Mouse (Mus musculus): ENCODE data around the gene Cd82. TPM values are rescaled to one million over a fixed set of nuclear protein-coding genes. Genes with fewer than 3 reads are reported as not detected.

The Cd82 gene
- polyA plus RNA-seq, 1 experiment from 2014 or later, result 8.8 TPM

DNA sequence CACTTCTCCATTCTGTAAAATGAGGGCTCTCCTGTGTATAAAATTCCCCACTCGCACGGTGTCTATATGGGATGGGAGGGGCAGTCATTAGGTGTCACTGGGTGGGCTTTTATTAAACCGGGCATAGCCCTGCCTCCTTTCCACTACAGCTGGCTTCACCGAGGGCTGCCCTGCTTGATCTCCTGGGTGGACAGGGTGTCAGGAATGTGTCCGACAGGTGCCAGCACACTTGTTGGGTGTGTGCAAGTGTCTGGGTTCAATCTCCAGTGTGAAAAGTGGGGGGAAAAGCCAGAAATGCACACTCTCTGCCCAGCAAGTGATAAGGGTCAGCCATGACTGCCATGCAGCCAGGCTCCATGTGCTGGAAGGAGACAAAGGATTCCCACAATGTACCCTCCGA lies 10.9 kb downstream of the Cd82 start:
- WGBS, result 84% methylated on average over 6 of the region's 6 CpGs
- H3K4me3 ChIP-seq, result no peak overlapping the region
- H3K9ac ChIP-seq (replicated peaks), result no peak overlapping the region
- no peaks in the 10 kb centered on the region for H3K36me3 ChIP-seq
- no peak overlapping the region for H3K27ac ChIP-seq (replicated peaks)
- H3K4me1 ChIP-seq, result no peaks in the 10 kb centered on the region
- H3K9me3 ChIP-seq, result no peaks in the 10 kb centered on the region
- 0 out of 2 replicates have a peak, but pooled peaks cover 8% of the 10 kb centered on the region for H3K27me3 ChIP-seq
- no peak overlapping the region for H3K4me2 ChIP-seq (replicated peaks)
- ATAC-seq (ENCODE audit: low FRiP score, low read depth), result no peak

DNA sequence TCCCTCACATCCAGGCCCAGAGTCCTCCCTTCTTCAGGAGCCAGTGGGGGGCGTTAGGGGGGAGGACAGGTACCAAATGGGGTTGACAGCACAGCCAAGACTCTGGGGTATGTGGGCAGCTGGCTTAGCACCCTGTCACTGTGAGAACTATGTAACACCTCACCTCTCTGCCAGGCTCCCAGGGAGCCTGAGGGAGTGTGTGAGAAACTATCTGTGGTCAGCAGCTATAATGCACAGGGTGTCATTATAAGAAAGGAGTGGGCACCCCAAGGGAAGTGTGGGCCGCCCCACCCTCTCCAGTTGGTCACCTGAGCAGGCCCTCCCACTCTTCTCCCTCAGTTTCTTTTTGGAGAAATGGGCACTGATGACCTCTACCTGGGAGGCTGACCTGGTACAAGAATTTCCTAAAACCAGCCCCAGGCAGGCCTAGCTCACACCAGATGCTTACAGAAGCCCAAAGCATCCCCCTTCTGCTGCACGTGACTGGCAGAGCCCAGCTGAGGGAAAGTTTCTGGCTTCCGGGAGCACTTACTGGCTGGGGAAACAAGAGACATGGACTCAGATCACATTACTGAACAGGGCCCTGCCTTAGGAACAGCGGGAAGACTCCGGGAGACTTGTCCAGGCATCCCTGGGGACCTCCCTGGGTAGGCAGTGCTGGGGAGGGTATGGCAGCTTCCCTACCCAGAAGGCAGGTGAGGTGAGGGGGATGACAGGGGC lies 11.6 kb downstream of the Cd82 start:
- ATAC-seq (ENCODE audit: low FRiP score, low read depth), result no peak
- Histone ChIP-seq H3K4me2 (replicated peaks) (no peak overlapping the region), H3K4me1 (no peaks in the 10 kb centered on the region), H3K27me3 (0 out of 2 replicates have a peak, but pooled peaks cover 6% of the 10 kb centered on the region), H3K36me3 (no peaks in the 10 kb centered on the region), H3K9ac (replicated peaks) (no peak overlapping the region), H3K27ac (replicated peaks) (no peak overlapping the region), H3K4me3 (no peak overlapping the region), H3K9me3 (no peaks in the 10 kb centered on the region)
- WGBS, result 53% methylated on average over 6 of the region's 6 CpGs

DNA sequence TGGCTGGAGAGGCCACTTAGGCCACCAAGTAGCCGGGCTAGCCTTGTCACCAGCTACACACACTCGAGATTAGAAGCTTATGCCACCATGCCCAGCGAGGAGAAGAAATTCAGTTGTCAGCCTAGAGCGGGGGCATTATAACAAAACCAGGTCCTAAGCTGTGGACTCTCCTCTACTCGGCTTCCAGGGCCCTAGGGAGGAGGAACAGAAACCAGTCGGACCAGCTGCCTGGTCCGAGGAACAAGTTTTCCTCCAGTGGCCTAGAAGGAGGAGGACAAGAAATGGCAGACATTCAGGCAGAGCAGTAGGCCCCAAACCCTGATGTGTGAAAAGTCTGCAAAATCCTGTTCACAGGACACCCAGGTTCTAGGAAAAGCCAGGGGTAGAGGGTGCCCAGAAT lies 12.2 kb downstream of the Cd82 start:
- Histone ChIP-seq H3K4me1 (no peaks in the 10 kb centered on the region), H3K4me3 (no peak overlapping the region), H3K9me3 (no peaks in the 10 kb centered on the region), H3K27me3 (0 out of 2 replicates have a peak, but pooled peaks cover 6% of the 10 kb centered on the region), H3K9ac (replicated peaks) (no peak overlapping the region), H3K36me3 (no peaks in the 10 kb centered on the region), H3K4me2 (replicated peaks) (no peak overlapping the region), H3K27ac (replicated peaks) (no peak overlapping the region)
- 84% methylated on average over 7 of the region's 7 CpGs for WGBS
- ATAC-seq (ENCODE audit: low FRiP score, low read depth), result no peak

DNA sequence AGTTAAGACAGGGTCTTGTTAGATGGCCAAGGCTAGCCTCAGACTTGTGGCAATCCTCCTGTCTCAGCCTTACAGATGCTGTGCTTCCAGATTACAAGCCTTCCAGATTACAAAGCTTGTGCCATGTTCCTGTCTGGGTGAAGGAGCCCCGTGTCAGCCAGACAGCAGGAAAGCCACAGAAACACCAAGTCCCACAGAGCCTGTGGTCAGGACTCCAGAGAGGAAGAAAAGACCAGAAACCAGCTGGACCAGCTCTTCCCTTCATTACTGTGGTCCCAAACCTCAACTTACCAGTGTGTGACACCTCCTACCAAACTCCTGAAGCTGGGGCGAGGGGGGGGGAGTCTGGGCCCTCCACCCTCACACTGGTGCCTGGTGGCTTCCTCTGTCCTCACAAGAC lies 13.3 kb downstream of the Cd82 start:
- Histone ChIP-seq H3K9me3 (no peaks in the 10 kb centered on the region), H3K9ac (replicated peaks) (no peak overlapping the region), H3K4me2 (replicated peaks) (no peak overlapping the region), H3K27ac (replicated peaks) (no peak overlapping the region), H3K4me1 (no peaks in the 10 kb centered on the region), H3K27me3 (0 out of 2 replicates have a peak, but pooled peaks cover 6% of the 10 kb centered on the region), H3K36me3 (no peaks in the 10 kb centered on the region), H3K4me3 (no peak overlapping the region)
- ATAC-seq (ENCODE audit: low FRiP score, low read depth), result no peak
- 66% methylated on average over 2 of the region's 2 CpGs for WGBS

DNA sequence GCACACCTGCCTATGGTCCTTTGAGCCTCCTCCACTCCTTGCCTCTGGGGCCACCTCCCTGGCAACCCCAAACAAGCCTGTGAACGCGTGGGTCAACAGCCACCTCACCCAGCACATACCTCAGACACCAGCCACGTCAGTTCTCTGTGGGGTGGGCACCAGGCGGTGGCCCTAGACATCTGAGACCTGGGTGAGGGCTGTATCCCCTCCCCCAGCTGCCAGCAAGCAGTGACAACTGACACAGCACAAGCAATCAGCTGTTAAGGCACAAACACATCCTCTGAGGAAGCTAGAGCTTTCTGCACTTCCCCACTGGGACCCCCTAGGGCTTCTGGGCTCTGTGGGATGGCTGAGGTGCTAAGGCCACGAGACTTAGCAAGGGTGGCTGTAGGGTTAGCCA lies 14.2 kb downstream of the Cd82 start:
- Histone ChIP-seq H3K4me2 (replicated peaks) (no peak overlapping the region), H3K9me3 (no peaks in the 10 kb centered on the region), H3K4me1 (no peaks in the 10 kb centered on the region), H3K9ac (replicated peaks) (no peak overlapping the region; the same call in 1 of the 2 replicates), H3K4me3 (no peak overlapping the region), H3K36me3 (no peaks in the 10 kb centered on the region), H3K27me3 (0 out of 2 replicates have a peak, but pooled peaks cover 6% of the 10 kb centered on the region), H3K27ac (replicated peaks) (no peak overlapping the region)
- ATAC-seq (ENCODE audit: low FRiP score, low read depth), result no peak
- WGBS, result 77% methylated on average over 5 of the region's 5 CpGs

DNA sequence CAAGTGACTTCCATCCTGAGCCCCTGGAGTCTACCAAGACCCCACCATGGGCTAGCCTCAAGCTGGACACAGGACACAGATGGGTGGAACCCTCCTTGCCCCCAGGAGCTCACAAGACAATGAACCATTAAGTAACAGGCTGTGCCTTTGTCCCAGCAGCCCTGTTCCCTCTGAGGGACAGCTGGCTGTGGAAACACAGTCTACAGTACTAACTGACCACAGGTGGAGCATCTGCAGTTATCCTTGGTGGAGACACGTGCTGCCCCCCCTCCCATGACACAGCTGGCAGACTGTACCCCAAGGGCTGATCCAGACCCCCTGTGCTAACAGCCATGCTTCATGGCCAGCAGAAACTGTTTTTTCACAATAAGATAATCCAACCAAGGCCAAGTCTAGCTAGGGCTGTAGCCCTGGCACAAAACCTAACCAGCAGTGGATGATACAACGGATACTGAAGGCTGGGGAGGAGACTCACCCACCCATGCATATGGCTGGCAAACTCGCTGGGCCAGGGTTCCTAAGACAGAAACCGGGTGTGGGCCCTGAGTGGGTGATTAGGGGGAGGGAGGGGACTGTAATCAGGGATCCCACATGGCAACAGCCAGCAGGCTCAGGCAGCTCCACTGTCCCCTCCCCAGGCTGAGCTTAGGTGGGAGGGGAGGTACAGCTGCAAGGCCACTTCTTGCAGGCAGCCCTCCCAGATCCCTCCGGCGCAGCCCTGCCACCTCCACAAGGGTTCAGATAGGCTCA lies 15.3 kb downstream of the Cd82 start:
- H3K9ac ChIP-seq (replicated peaks), result no peak overlapping the region
- no peaks in the 10 kb centered on the region for H3K9me3 ChIP-seq
- 70% methylated on average over 6 of the region's 6 CpGs for WGBS
- no peak overlapping the region for H3K4me3 ChIP-seq
- no peaks in the 10 kb centered on the region for H3K4me1 ChIP-seq
- no peak overlapping the region for H3K27ac ChIP-seq (replicated peaks)
- ATAC-seq (ENCODE audit: low FRiP score, low read depth), result no peak
- H3K4me2 ChIP-seq (replicated peaks), result no peak overlapping the region
- H3K27me3 ChIP-seq, result 0 out of 2 replicates have a peak, but pooled peaks cover 6% of the 10 kb centered on the region
- no peaks in the 10 kb centered on the region for H3K36me3 ChIP-seq

DNA sequence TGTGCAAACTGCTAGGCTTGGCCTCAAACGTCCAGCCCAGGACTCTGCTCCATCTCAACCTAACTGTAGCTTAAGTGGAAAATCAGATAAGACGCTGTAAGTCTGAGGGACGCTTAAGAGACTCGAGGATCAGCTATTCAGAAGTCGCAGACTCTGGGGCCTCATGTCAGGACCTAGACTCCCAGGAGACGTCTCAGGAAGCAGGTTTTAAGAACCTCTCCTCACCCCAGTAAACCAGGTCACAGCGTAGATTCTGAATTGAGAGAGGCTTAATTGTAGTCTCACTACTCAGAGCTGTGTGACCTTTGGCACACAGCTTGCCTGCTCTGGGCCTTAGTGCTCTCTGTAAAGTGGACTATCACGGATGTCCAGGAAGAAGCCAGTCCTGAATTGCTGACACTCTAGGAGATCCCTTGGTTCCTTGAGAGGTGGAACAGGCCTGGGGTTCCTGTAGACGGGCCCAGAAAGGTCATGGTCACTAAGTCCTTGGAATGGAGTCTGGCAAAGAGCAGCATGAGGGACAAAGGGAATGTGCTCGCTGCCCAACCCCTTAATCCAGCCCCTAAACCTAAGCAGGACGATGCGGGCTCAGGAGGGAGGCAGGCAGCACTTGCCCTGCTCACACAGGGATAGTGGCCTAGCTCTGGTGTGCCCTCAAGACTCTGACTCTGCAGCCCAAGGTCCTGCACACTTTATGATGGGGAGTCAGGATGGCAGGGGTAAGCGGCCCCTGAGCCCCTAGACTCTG lies 16.2 kb downstream of the Cd82 start:
- ATAC-seq (ENCODE audit: low FRiP score, low read depth), result no peak
- H3K27ac ChIP-seq (replicated peaks), result no peak overlapping the region

DNA sequence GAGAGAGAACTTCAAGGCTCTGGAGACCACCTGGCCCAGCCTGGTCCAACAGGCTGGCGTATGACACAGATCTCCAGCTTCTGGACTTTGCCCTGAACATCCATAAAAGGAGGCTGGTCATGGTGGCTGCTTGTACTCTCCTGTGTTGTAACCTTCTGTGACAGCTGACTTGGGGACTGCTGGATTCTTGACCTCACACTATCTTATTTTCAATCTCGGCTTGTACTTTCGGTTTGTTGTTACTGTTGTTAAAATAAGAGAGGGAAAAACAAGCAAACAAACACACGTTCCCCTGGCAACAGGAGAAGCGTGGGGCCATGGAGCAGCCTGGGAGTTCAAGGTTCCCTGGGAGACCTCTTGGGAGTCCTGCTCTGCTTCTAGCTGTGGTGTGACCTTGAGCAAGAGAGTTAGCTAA lies 17.7 kb downstream of the Cd82 start:
- no peak overlapping the region for H3K4me3 ChIP-seq
- H3K9ac ChIP-seq (replicated peaks), result no peak overlapping the region
- 88% methylated on average over 5 of the region's 5 CpGs for WGBS
- H3K4me1 ChIP-seq, result 0 out of 2 replicates have a peak, but pooled peaks cover 2% of the 10 kb centered on the region
- H3K36me3 ChIP-seq, result no peaks in the 10 kb centered on the region
- no peak overlapping the region for H3K27ac ChIP-seq (replicated peaks)
- ATAC-seq (ENCODE audit: low FRiP score, low read depth), result no peak
- no peaks in the 10 kb centered on the region for H3K9me3 ChIP-seq
- H3K4me2 ChIP-seq (replicated peaks), result no peak overlapping the region
- 0 out of 2 replicates have a peak, but pooled peaks cover 6% of the 10 kb centered on the region for H3K27me3 ChIP-seq

More for the DNA sequence above, 16.2 kb downstream of the Cd82 start:
- no peaks in the 10 kb centered on the region for H3K9me3 ChIP-seq
- no peaks in the 10 kb centered on the region for H3K4me1 ChIP-seq
- H3K4me3 ChIP-seq, result no peak overlapping the region
- no peaks in the 10 kb centered on the region for H3K36me3 ChIP-seq
- WGBS, result 46% methylated on average over 13 of the region's 13 CpGs
- H3K27me3 ChIP-seq, result 0 out of 2 replicates have a peak, but pooled peaks cover 6% of the 10 kb centered on the region
- no peak overlapping the region for H3K9ac ChIP-seq (replicated peaks)
- no peak overlapping the region for H3K4me2 ChIP-seq (replicated peaks)

DNA sequence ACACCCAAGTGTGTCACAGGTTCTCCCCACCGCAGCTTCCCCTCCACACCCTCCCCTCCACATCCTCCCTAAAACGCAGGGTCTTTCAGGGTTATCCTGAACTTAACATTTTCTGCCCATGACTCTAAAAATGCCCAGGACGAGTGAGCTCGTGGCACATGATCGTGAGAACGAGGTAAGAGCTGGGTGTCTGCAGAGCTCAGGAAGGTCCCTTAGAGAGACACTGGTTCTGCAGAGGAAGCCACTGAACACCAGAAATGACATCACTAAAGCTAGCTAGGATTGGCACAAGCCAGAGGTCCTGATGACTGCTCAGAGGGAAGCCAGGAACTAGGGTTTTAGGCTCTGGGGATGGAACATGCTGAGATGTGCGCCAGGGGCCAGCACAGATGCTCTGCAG lies 18.7 kb downstream of the Cd82 start:
- no peak for ATAC-seq (ENCODE audit: low FRiP score, low read depth)

DNA sequence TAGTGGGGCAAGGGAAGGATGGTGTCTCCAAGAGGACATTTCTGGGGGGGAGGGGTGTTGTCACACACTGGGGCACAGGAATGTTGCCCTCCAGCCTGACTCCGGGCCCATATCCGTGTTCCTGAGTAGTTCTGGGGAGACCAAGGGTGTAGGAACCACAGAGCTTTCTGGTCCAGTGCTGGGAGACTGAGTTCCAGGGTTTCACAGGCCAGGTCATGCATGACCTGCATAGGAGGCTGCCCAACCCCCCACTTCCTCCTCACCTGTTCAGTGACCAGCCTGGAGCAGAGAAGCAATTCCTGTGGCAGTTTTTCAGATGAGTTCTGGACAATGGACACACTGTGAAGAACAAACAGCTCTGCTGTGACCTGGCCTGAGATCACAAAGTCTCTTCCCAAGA lies 19.8 kb downstream of the Cd82 start:
- H3K9me3 ChIP-seq, result no peaks in the 10 kb centered on the region
- peaks cover 15% of the 10 kb centered on the region for H3K4me1 ChIP-seq
- no peaks in the 10 kb centered on the region for H3K36me3 ChIP-seq
- H3K4me2 ChIP-seq (replicated peaks), result no peak overlapping the region
- no peak overlapping the region for H3K27ac ChIP-seq (replicated peaks)
- WGBS, result 83% methylated on average over 2 of the region's 2 CpGs
- H3K4me3 ChIP-seq, result no peak overlapping the region
- no peak overlapping the region for H3K9ac ChIP-seq (replicated peaks)
- no peak for ATAC-seq (ENCODE audit: low FRiP score, low read depth)
- H3K27me3 ChIP-seq, result 0 out of 2 replicates have a peak, but pooled peaks cover 6% of the 10 kb centered on the region

More for the DNA sequence above, 18.7 kb downstream of the Cd82 start:
- H3K27me3 ChIP-seq, result 0 out of 2 replicates have a peak, but pooled peaks cover 6% of the 10 kb centered on the region
- WGBS, result 91% methylated on average over 7 of the region's 7 CpGs
- no peak overlapping the region for H3K4me2 ChIP-seq (replicated peaks)
- H3K27ac ChIP-seq (replicated peaks), result no peak overlapping the region
- H3K9ac ChIP-seq (replicated peaks), result no peak overlapping the region
- no peaks in the 10 kb centered on the region for H3K36me3 ChIP-seq
- H3K4me3 ChIP-seq, result no peak overlapping the region
- peaks cover 11% of the 10 kb centered on the region for H3K4me1 ChIP-seq
- H3K9me3 ChIP-seq, result no peaks in the 10 kb centered on the region

DNA sequence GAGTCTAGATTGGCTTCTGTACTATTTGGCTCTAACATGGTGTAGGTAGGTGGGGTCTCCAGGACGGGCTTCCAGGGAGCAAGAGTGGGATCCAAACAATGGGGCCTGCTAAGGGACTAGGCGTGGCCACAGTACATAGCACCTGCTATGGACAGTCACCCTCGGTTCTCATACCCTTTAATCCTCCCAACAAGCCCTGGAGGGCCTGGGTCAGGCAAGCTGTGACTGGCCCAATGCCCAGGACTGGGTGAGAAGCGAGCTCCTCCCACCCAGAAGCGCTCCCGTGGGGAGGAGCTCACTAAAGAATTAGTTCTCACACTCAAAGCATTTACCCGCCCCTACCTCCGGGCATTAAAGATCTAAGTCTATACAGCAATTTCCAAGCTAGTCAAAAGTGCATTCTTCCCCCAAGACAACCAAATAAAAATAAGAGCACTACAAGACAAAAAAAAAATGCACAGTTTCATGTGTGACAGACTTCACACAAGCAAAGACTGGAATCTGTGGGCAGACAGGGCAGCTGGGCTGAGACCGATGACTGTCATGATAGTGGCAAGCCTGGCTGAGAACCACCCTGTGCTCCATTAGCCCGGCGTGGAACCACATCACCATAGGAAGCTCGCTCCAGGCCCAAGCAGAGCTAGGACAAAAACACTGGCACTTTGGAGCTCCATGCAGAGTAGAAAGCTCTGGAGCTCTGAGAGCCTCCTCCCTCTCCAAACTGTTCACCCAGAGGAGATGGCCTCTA lies 23.0 kb downstream of the Cd82 start:
- no peak overlapping the region for H3K27ac ChIP-seq (replicated peaks)
- H3K9ac ChIP-seq (replicated peaks), result no peak overlapping the region
- 61% methylated on average over 12 of the region's 12 CpGs for WGBS
- H3K4me1 ChIP-seq, result peaks cover 15% of the 10 kb centered on the region
- H3K4me3 ChIP-seq, result no peak overlapping the region
- H3K36me3 ChIP-seq, result no peaks in the 10 kb centered on the region
- no peak for ATAC-seq (ENCODE audit: low FRiP score, low read depth)
- H3K9me3 ChIP-seq, result no peaks in the 10 kb centered on the region
- no peak overlapping the region for H3K4me2 ChIP-seq (replicated peaks)
- no peaks in the 10 kb centered on the region for H3K27me3 ChIP-seq
